Mouse (Mus musculus) bone marrow macrophage, adult 2 months (primary cell): ENCODE measurements around the gene Csrnp3.

Experiments
- CTCF ChIP-seq: IDR thresholded peaks from 2 replicates; pipeline ENCODE4 v1.5.1; 2012; ENCODE audit warnings: low read depth, mild to moderate bottlenecking, low read length, moderate library complexity
- POLR2A ChIP-seq: IDR thresholded peaks from 2 replicates; pipeline ENCODE4 v1.6.1; 2012; ENCODE audit warnings: mild to moderate bottlenecking, low read depth, low read length, borderline replicate concordance

GRCm38 (mm10) chr2:66034907-66035679 lies 189.5 kb downstream of the Csrnp3 start:
- TF ChIP-seq CTCF (no peak), POLR2A (no peak)
